Mouse (Mus musculus): Measurements from ENCODE around the gene Vpreb1. TPM values are rescaled to one million over a fixed set of nuclear protein-coding genes. Genes with fewer than 3 reads are reported as not detected.

Vpreb1 gene
- 0.85 and 1.3 TPM in 2 replicates for polyA plus RNA-seq (2015; fragmentation: Nextera tagmentation; extraction: Ambion mirVana)

- under 1% methylated on average over 45 of the region's 49 CpGs for WGBS
- Histone ChIP-seq H3K9me3 (ENCODE audit: control insufficient read depth, low read length) (no peaks in the 10 kb centered on the region), H3K27me3 (replicated peaks; ENCODE audit: control insufficient read depth, insufficient read depth, low read length) (no peaks in the 10 kb centered on the region), H3K27ac (ENCODE audit: low read depth, low read length) (peak within 1 kb of the TSS; percentile 94), H3K36me3 (ENCODE audit: control insufficient read depth, insufficient read depth, low read length) (peaks cover 6% of the 10 kb centered on the region), H3K4me3 (ENCODE audit: low read length) (peak within 1 kb of the TSS; percentile 86), H3K4me2 (ENCODE audit: low read length) (peak within 1 kb of the TSS; percentile 63), H3K4me1 (ENCODE audit: control insufficient read depth, insufficient read depth, low read depth, low read length) (peaks cover 7% of the 10 kb centered on the region), H3K9ac (ENCODE audit: low read depth, low read length) (peak within 1 kb of the TSS; percentile 92)
- peak; percentile 98 for ATAC-seq
Measured at GRCm38 (mm10) chr16:16870617-16871331, at the start of gene Vpreb1, which contains the start of gene Top3b. TSS of gene Vpreb1 (minus strand) at chr16:16870843. TSS of gene Top3b (plus strand) at chr16:16870736.

GRCm38 (mm10) chr16:16918441-16919117 lies 47.9 kb upstream of the Vpreb1 start:
- Histone ChIP-seq H3K27me3 (replicated peaks; ENCODE audit: control insufficient read depth, insufficient read depth, low read length) (no peaks in the 10 kb centered on the region), H3K4me2 (ENCODE audit: low read length) (no peak overlapping the region), H3K27ac (ENCODE audit: low read depth, low read length) (no peak overlapping the region), H3K9ac (ENCODE audit: low read depth, low read length) (no peak overlapping the region), H3K4me3 (ENCODE audit: low read length) (no peak overlapping the region), H3K36me3 (ENCODE audit: control insufficient read depth, insufficient read depth, low read length) (peaks cover 40% of the 10 kb centered on the region), H3K4me1 (ENCODE audit: control insufficient read depth, insufficient read depth, low read depth, low read length) (no peaks in the 10 kb centered on the region), H3K9me3 (ENCODE audit: control insufficient read depth, low read length) (no peaks in the 10 kb centered on the region)
- 92% methylated on average over 7 of the region's 7 CpGs for WGBS
- ATAC-seq: no peak

- H3K9me3 ChIP-seq (ENCODE audit: control insufficient read depth, low read length): no peaks in the 10 kb centered on the region
- H3K4me1 ChIP-seq (ENCODE audit: control insufficient read depth, insufficient read depth, low read depth, low read length): peaks cover 5% of the 10 kb centered on the region
- no peak overlapping the region for H3K27ac ChIP-seq (ENCODE audit: low read depth, low read length)
- H3K36me3 ChIP-seq (ENCODE audit: control insufficient read depth, insufficient read depth, low read length): peaks cover 36% of the 10 kb centered on the region
- H3K4me3 ChIP-seq (ENCODE audit: low read length): no peak overlapping the region
- H3K27me3 ChIP-seq (replicated peaks; ENCODE audit: control insufficient read depth, insufficient read depth, low read length): no peaks in the 10 kb centered on the region
- no peak overlapping the region for H3K4me2 ChIP-seq (ENCODE audit: low read length)
- no peak overlapping the region for H3K9ac ChIP-seq (ENCODE audit: low read depth, low read length)
- ATAC-seq: no peak
- 88% methylated on average over 1 of the region's 1 CpGs for WGBS
Measured at GRCm38 (mm10) chr16:16913440-16913839, 42.8 kb upstream of the Vpreb1 start.

GRCm38 (mm10) chr16:16911641-16912597 lies 41.3 kb upstream of the Vpreb1 start:
- Histone ChIP-seq H3K9me3 (ENCODE audit: control insufficient read depth, low read length) (no peaks in the 10 kb centered on the region), H3K4me3 (ENCODE audit: low read length) (no peak overlapping the region), H3K36me3 (ENCODE audit: control insufficient read depth, insufficient read depth, low read length) (peaks cover 28% of the 10 kb centered on the region), H3K27ac (ENCODE audit: low read depth, low read length) (peak overlapping the region; percentile 42), H3K27me3 (replicated peaks; ENCODE audit: control insufficient read depth, insufficient read depth, low read length) (no peaks in the 10 kb centered on the region), H3K9ac (ENCODE audit: low read depth, low read length) (no peak overlapping the region), H3K4me1 (ENCODE audit: control insufficient read depth, insufficient read depth, low read depth, low read length) (peaks cover 5% of the 10 kb centered on the region), H3K4me2 (ENCODE audit: low read length) (no peak overlapping the region)
- WGBS: 28% methylated on average over 13 of the region's 13 CpGs
- ATAC-seq: peak; percentile 94

- no peak for ATAC-seq
- Histone ChIP-seq H3K4me3 (ENCODE audit: low read length) (no peak overlapping the region), H3K9ac (ENCODE audit: low read depth, low read length) (no peak overlapping the region), H3K4me1 (ENCODE audit: control insufficient read depth, insufficient read depth, low read depth, low read length) (peaks cover 5% of the 10 kb centered on the region), H3K27ac (ENCODE audit: low read depth, low read length) (no peak overlapping the region), H3K9me3 (ENCODE audit: control insufficient read depth, low read length) (no peaks in the 10 kb centered on the region), H3K27me3 (replicated peaks; ENCODE audit: control insufficient read depth, insufficient read depth, low read length) (no peaks in the 10 kb centered on the region), H3K36me3 (ENCODE audit: control insufficient read depth, insufficient read depth, low read length) (peaks cover 30% of the 10 kb centered on the region), H3K4me2 (ENCODE audit: low read length) (no peak overlapping the region)
- 74% methylated on average over 6 of the region's 6 CpGs for WGBS
Measured at GRCm38 (mm10) chr16:16907799-16908198, 37.2 kb upstream of the Vpreb1 start.

DNA sequence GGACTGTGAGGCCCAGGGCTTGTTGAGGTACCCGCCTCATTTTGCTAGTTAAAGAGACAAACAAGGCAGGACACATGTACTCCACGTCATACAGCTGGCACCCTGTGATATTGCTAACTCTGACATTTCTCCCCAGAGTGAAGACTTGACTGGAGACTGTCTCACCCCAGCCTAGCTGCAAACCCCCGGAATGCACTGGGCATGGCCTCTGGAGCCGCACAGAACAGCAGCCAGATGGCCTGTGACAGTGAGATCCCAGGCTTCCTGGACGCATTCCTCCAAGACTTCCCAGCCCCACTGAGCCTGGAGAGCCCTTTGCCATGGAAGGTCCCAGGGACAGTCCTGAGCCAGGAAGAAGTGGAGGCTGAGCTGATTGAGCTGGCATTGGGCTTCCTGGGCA lies 32.5 kb upstream of the Vpreb1 start:
- Histone ChIP-seq H3K9ac (ENCODE audit: low read depth, low read length) (no peak overlapping the region), H3K9me3 (ENCODE audit: control insufficient read depth, low read length) (no peaks in the 10 kb centered on the region), H3K36me3 (ENCODE audit: control insufficient read depth, insufficient read depth, low read length) (peaks cover 17% of the 10 kb centered on the region), H3K4me2 (ENCODE audit: low read length) (no peak overlapping the region), H3K4me1 (ENCODE audit: control insufficient read depth, insufficient read depth, low read depth, low read length) (no peaks in the 10 kb centered on the region), H3K4me3 (ENCODE audit: low read length) (no peak overlapping the region), H3K27ac (ENCODE audit: low read depth, low read length) (no peak overlapping the region), H3K27me3 (replicated peaks; ENCODE audit: control insufficient read depth, insufficient read depth, low read length) (no peaks in the 10 kb centered on the region)
- WGBS: 92% methylated on average over 5 of the region's 5 CpGs
- ATAC-seq: no peak

GRCm38 (mm10) chr16:16902329-16902728 lies 31.7 kb upstream of the Vpreb1 start:
- Histone ChIP-seq H3K27ac (ENCODE audit: low read depth, low read length) (no peak overlapping the region), H3K27me3 (replicated peaks; ENCODE audit: control insufficient read depth, insufficient read depth, low read length) (no peaks in the 10 kb centered on the region), H3K9me3 (ENCODE audit: control insufficient read depth, low read length) (no peaks in the 10 kb centered on the region), H3K36me3 (ENCODE audit: control insufficient read depth, insufficient read depth, low read length) (peaks cover 16% of the 10 kb centered on the region), H3K4me3 (ENCODE audit: low read length) (no peak overlapping the region), H3K9ac (ENCODE audit: low read depth, low read length) (no peak overlapping the region), H3K4me1 (ENCODE audit: control insufficient read depth, insufficient read depth, low read depth, low read length) (peaks cover 6% of the 10 kb centered on the region), H3K4me2 (ENCODE audit: low read length) (no peak overlapping the region)
- 81% methylated on average over 4 of the region's 4 CpGs for WGBS
- ATAC-seq: no peak

- Histone ChIP-seq H3K27me3 (replicated peaks; ENCODE audit: control insufficient read depth, insufficient read depth, low read length) (no peaks in the 10 kb centered on the region), H3K27ac (ENCODE audit: low read depth, low read length) (peak overlapping the region; percentile 72), H3K36me3 (ENCODE audit: control insufficient read depth, insufficient read depth, low read length) (peaks cover 10% of the 10 kb centered on the region), H3K4me2 (ENCODE audit: low read length) (peak overlapping the region; percentile 64), H3K4me3 (ENCODE audit: low read length) (peak overlapping the region; percentile 63), H3K9ac (ENCODE audit: low read depth, low read length) (peak overlapping the region; percentile 78), H3K4me1 (ENCODE audit: control insufficient read depth, insufficient read depth, low read depth, low read length) (peaks cover 13% of the 10 kb centered on the region), H3K9me3 (ENCODE audit: control insufficient read depth, low read length) (no peaks in the 10 kb centered on the region)
- no peak for ATAC-seq
- WGBS: 25% methylated on average over 10 of the region's 10 CpGs
Measured at GRCm38 (mm10) chr16:16897056-16897584, 26.5 kb upstream of the Vpreb1 start.

All from hindbrain, embryonic 16.5 days (tissue).